Mouse (Mus musculus): ENCODE measurements around the gene Ctnnd2. TPM values are rescaled to one million over a fixed set of nuclear protein-coding genes. Genes with fewer than 3 reads are reported as not detected.

Gene Ctnnd2
- polyA plus RNA-seq, 1 experiment from 2014 or later, result 5.8 TPM

DNA sequence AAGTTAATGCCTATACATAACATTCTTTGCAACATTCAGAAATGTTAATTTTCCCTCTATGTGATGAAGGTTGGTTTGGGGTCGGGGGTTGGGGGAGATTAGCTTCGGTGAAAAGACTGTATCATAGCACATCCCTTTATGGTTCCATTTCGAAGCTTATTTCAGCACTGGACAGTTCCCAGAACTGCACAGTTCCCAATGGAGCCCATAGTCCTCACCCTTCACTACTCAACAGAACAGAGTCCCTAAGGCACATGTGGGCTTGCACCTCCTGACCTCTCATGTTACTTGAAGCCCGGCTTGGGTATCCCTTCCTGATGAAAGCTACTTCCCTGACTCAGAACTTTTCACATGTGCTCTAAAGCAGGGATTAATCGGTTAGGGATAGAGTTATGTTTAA lies 753.4 kb downstream of the Ctnnd2 start:
- WGBS, result 64% methylated on average over 5 of the region's 5 CpGs
- Histone ChIP-seq H3K36me3 (no peaks in the 10 kb centered on the region), H3K4me1 (no peaks in the 10 kb centered on the region), H3K4me3 (replicated peaks) (no peak overlapping the region), H3K27ac (replicated peaks) (no peak overlapping the region), H3K9ac (no peak overlapping the region), H3K9me3 (replicated peaks) (no peaks in the 10 kb centered on the region), H3K4me2 (replicated peaks) (no peak overlapping the region), H3K27me3 (no peaks in the 10 kb centered on the region)
- no peak for ATAC-seq (ENCODE audit: insufficient number of reproducible peaks, low FRiP score, low TSS enrichment, low read depth)

DNA sequence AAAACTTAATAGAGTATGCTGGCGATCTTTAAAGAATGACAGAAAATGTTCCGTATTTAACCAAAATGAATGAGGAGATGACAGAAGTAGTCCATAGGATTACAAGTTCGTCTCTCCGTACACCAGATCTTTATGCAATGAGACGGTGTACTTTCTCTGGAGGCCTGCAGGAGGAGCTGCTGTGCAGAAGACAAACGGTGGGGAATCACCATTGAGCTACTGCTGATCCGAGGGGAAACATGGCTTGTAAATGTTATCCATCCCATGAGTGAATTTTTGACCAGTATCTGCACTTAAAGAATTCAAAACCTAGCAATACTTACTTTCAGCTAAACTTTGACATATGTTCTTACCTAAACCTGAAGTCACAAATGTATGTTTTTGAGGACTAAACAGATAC lies 755.2 kb downstream of the Ctnnd2 start:
- Histone ChIP-seq H3K4me3 (replicated peaks) (no peak overlapping the region), H3K27me3 (no peaks in the 10 kb centered on the region), H3K4me2 (replicated peaks) (no peak overlapping the region), H3K9ac (no peak overlapping the region), H3K27ac (replicated peaks) (no peak overlapping the region), H3K9me3 (replicated peaks) (no peaks in the 10 kb centered on the region), H3K36me3 (no peaks in the 10 kb centered on the region), H3K4me1 (no peaks in the 10 kb centered on the region)
- ATAC-seq (ENCODE audit: insufficient number of reproducible peaks, low FRiP score, low TSS enrichment, low read depth), result no peak
- WGBS, result 56% methylated on average over 7 of the region's 7 CpGs

DNA sequence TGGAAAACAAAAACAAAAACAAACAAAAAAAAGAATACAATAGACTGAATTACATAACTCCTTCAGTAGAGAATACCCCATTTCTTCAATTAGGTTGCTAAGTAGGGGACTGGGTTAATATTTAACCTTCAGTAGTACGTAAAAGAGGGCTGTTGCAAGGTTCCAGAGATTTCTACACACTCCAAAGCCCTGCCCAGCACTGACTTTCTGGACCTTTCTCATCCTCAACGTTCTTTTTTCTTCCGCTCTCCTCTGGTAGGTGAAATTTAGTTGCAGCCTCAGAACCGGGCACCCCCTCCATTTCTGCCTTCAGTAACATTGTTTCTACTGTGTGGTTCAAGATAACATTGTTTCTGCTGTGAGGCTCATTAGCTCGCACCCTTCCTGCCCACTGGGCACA lies 759.5 kb downstream of the Ctnnd2 start:
- ATAC-seq (ENCODE audit: insufficient number of reproducible peaks, low FRiP score, low TSS enrichment, low read depth), result no peak
- Histone ChIP-seq H3K4me1 (no peaks in the 10 kb centered on the region), H3K36me3 (no peaks in the 10 kb centered on the region), H3K27me3 (no peaks in the 10 kb centered on the region), H3K4me2 (replicated peaks) (no peak overlapping the region), H3K4me3 (replicated peaks) (no peak overlapping the region), H3K9ac (no peak overlapping the region), H3K27ac (replicated peaks) (no peak overlapping the region), H3K9me3 (replicated peaks) (no peaks in the 10 kb centered on the region)
- WGBS, result 86% methylated on average over 5 of the region's 5 CpGs

DNA sequence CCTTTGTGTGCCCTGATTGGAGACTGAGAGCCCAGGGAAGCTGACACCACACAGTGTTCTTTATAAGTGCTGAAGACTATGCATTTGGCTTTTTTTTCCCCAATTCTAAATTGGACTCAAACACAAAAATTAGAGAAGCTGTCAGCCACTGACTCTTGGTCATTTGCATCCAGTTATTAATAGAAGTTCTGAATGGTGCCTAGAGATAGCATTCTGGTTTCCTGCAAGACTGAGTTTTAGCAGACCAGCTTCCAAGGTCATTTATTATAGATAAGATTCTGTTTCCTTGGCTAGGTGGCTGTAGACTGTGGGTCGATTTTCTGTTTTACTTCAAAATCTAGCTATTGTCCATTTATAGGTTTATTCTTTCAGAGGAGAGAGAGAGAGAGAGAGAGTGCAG lies 773.5 kb downstream of the Ctnnd2 start:
- WGBS, result 74% methylated on average over 1 of the region's 1 CpGs
- Histone ChIP-seq H3K27me3 (no peaks in the 10 kb centered on the region), H3K4me2 (replicated peaks) (no peak overlapping the region), H3K36me3 (no peaks in the 10 kb centered on the region), H3K4me3 (replicated peaks) (no peak overlapping the region), H3K4me1 (no peaks in the 10 kb centered on the region), H3K27ac (replicated peaks) (no peak overlapping the region), H3K9me3 (replicated peaks) (no peaks in the 10 kb centered on the region), H3K9ac (no peak overlapping the region)
- no peak for ATAC-seq (ENCODE audit: insufficient number of reproducible peaks, low FRiP score, low TSS enrichment, low read depth)

DNA sequence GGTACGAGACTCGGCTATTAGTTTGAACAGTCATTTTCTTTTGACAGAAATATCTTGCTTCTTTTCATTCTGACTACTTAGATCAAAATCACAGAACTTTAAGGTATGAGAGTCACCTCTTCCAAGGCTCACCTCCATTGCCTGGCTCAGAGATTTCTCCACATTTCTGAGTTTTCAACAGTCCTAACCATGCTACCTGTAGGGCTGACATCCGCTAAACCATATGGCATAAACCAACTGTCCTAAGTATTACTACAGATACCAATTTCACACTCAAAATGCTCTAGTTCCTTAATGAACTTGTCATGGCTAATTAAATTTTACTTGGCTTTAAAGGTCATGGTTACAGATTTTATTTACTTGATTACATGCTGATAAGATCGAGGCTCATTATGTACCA lies 786.1 kb downstream of the Ctnnd2 start:
- no peak for ATAC-seq (ENCODE audit: insufficient number of reproducible peaks, low FRiP score, low TSS enrichment, low read depth)
- no peak overlapping the region for H3K4me3 ChIP-seq (replicated peaks)
- 69% methylated on average over 4 of the region's 4 CpGs for WGBS
- H3K9me3 ChIP-seq (replicated peaks), result no peaks in the 10 kb centered on the region
- no peaks in the 10 kb centered on the region for H3K4me1 ChIP-seq
- H3K36me3 ChIP-seq, result no peaks in the 10 kb centered on the region
- no peaks in the 10 kb centered on the region for H3K27me3 ChIP-seq
- H3K4me2 ChIP-seq (replicated peaks), result no peak overlapping the region
- H3K27ac ChIP-seq (replicated peaks), result no peak overlapping the region
- H3K9ac ChIP-seq, result no peak overlapping the region

DNA sequence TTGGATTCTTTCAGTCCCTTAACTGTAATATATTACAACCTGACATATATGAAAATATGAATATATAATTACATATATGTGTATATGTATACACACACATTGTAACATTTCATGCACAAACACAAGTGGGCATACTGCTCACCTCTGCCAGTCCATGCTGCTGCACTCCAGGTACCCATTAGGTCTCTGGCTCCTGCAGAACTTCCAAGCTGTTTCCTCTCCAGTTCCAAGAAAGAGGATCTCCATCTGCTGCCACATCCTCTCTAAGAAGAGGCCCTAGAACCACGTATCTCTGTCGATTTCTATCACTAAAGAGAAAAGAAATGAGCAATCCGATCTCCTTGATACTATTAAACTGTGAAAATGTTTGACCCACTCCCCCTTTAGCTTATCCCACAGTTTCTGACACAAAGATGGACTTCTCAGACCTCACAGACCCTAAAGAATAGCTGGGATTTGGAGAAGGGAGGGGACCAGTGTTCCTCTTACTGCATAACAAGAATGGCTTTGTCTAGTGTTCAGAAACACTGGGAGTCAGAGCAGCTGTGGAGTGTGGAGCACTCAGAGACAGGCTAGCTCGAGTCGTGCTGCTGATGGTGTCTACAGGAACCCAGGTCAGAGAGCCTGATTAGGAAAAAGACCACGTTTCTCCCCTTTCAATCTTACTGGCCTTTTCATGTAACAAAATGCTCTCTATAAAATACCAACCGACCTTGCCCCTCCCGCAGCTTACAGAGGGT lies 790.2 kb downstream of the Ctnnd2 start:
- Histone ChIP-seq H3K9ac (no peak overlapping the region), H3K27ac (replicated peaks) (no peak overlapping the region), H3K27me3 (no peaks in the 10 kb centered on the region), H3K36me3 (no peaks in the 10 kb centered on the region), H3K4me3 (replicated peaks) (no peak overlapping the region), H3K9me3 (replicated peaks) (no peaks in the 10 kb centered on the region), H3K4me2 (replicated peaks) (no peak overlapping the region), H3K4me1 (no peaks in the 10 kb centered on the region)
- ATAC-seq (ENCODE audit: insufficient number of reproducible peaks, low FRiP score, low TSS enrichment, low read depth), result no peak
- WGBS, result 63% methylated on average over 8 of the region's 8 CpGs

DNA sequence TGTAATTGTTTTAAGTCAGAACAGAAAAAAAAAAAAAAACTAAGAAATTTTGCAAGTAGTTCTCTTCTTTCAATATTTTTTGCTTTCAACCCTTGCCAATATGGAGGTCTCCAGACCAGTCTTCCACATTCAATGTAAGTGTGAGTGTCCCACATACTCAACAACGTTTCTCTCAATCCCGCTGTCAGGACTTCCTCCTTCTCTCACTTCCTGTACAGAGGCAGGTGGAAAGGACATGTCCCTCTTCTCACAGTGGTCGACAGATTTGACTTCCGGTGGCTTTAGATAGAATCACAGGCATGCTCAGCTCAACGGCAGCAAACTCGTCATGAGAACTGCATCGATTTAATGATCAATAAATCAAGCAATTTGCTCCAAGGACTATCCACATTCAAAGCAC lies 791.7 kb downstream of the Ctnnd2 start:
- no peak overlapping the region for H3K27ac ChIP-seq (replicated peaks)
- no peak for ATAC-seq (ENCODE audit: insufficient number of reproducible peaks, low FRiP score, low TSS enrichment, low read depth)
- H3K4me3 ChIP-seq (replicated peaks), result no peak overlapping the region
- H3K4me1 ChIP-seq, result no peaks in the 10 kb centered on the region
- H3K36me3 ChIP-seq, result no peaks in the 10 kb centered on the region
- 84% methylated on average over 7 of the region's 7 CpGs for WGBS
- no peak overlapping the region for H3K9ac ChIP-seq
- no peaks in the 10 kb centered on the region for H3K27me3 ChIP-seq
- H3K9me3 ChIP-seq (replicated peaks), result no peaks in the 10 kb centered on the region
- no peak overlapping the region for H3K4me2 ChIP-seq (replicated peaks)

DNA sequence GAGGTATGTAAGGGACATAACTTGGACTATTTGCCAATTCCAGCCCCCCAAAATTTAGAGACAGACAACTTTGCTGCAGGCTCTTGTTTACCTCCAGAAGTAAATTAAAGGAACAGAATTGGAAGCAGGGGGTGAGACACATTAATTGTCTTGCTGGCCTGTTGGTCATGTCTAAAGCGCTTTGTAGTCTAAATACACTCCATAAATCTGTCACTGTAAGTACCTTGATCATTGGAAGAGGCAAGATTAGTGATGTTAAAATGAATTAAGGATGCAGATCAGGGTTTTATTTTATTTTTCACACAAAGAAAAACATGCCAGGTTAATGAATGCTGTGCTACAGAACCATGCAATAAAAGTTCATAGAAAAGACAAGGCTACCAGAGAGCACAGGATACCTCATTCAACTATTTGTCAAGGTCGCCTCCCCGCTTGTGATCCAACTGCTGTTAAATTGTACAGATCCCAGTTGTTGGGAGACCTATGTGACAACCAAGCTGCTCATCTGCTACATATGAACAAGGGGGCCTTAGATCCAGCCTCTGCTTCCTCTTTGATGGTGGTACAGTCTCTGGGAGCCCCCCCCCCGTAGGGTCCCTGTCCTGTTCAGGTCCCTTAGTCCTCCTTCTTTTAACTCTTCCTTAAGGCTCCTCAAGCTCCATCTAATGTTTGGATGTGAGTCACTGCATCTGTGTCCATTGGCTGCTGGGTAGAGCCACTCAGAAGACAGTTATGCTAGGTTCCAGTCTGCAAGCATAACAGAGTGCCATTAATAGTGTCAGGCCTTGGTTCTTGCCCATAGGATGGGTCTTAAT lies 792.7 kb downstream of the Ctnnd2 start:
- WGBS, result 84% methylated on average over 4 of the region's 4 CpGs
- H3K4me3 ChIP-seq (replicated peaks), result no peak overlapping the region
- H3K27ac ChIP-seq (replicated peaks), result no peak overlapping the region
- H3K36me3 ChIP-seq, result no peaks in the 10 kb centered on the region
- no peaks in the 10 kb centered on the region for H3K27me3 ChIP-seq
- H3K4me2 ChIP-seq (replicated peaks), result no peak overlapping the region
- H3K9me3 ChIP-seq (replicated peaks), result no peaks in the 10 kb centered on the region
- H3K9ac ChIP-seq, result no peak overlapping the region
- H3K4me1 ChIP-seq, result no peaks in the 10 kb centered on the region
- no peak for ATAC-seq (ENCODE audit: insufficient number of reproducible peaks, low FRiP score, low TSS enrichment, low read depth)

DNA sequence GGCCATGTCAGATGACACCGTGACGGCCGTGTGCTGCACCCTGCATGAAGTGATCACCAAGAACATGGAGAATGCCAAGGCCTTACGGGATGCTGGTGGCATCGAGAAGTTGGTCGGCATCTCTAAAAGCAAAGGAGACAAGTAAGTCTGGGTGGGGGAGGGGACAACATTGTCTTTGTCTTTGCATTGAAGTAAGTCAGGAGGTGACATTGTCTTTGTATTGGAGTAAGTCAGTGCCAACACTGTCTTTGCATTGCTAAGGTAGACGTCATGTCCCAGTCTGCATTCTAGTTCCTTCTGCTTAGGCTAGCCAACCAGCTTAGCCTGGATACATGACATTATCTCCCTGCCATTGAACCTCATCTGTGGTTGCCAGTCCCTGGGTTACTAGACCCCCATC lies 794.4 kb downstream of the Ctnnd2 start:
- no peaks in the 10 kb centered on the region for H3K4me1 ChIP-seq
- H3K9me3 ChIP-seq (replicated peaks), result no peaks in the 10 kb centered on the region
- H3K27me3 ChIP-seq, result no peaks in the 10 kb centered on the region
- H3K9ac ChIP-seq, result no peak overlapping the region
- WGBS, result 92% methylated on average over 7 of the region's 7 CpGs
- no peak overlapping the region for H3K4me3 ChIP-seq (replicated peaks)
- no peak for ATAC-seq (ENCODE audit: insufficient number of reproducible peaks, low FRiP score, low TSS enrichment, low read depth)
- H3K36me3 ChIP-seq, result no peaks in the 10 kb centered on the region
- H3K27ac ChIP-seq (replicated peaks), result no peak overlapping the region
- H3K4me2 ChIP-seq (replicated peaks), result no peak overlapping the region

DNA sequence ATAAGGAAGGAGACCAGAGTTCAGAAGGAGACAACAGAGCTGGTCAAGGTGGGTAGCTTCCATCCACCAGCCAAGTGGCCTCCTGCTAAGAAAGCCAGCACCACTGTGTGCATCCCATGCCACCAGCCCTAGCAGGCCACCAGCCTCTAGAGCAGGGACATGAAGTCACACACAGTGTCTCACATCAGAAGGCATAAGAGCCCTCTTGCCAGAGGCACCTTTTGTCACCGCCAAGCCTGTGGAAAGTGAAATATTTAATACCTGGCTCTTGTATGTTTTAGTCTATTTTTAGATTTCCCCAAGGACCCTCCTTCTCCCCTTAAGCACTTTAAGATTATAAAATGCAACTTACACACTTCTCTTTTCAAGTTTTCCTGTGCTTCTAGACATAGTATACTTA lies 802.0 kb downstream of the Ctnnd2 start:
- Histone ChIP-seq H3K4me3 (replicated peaks) (no peak overlapping the region), H3K9me3 (replicated peaks) (no peaks in the 10 kb centered on the region), H3K27ac (replicated peaks) (no peak overlapping the region), H3K27me3 (no peaks in the 10 kb centered on the region), H3K36me3 (no peaks in the 10 kb centered on the region), H3K4me1 (no peaks in the 10 kb centered on the region), H3K9ac (no peak overlapping the region), H3K4me2 (replicated peaks) (no peak overlapping the region)
- WGBS, result 62% methylated on average over 1 of the region's 1 CpGs
- no peak for ATAC-seq (ENCODE audit: insufficient number of reproducible peaks, low FRiP score, low TSS enrichment, low read depth)

DNA sequence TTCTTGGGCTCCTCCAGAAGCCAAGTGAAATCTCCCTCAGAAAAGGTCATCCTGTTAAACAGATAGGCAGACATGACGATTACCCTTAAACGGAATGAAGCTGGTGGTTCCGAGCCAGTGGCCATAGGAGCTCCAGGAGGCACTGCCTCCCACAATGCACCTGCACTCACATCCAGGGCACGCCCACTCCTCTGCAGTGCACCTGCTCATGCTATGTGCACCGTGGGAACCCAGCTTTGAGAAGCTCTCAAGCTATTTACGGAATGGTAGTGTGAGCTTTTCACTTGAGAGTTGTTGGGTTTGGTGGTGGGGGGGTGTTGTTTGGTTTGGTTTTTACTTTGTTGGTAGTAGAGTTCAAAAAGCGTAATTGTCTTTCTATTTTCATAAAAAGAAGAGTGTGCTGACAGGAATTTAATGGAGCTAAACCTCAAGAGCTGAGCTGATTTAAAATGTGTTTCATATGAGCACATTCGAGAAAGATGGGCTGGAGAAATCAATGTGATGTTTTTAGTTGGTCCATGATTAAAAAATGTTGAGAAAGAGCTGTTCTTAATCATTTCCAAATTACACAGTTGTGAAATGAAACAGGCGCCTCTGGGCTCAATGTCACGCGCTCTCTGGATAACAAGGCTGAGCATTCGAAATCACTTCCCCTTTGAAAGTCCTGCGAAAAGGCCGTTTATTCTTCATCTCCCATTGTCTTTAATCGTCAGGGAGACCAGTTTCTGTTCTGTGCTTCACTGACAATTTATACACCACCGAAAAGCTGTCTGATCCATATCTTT lies 802.8 kb downstream of the Ctnnd2 start:
- ATAC-seq (ENCODE audit: insufficient number of reproducible peaks, low FRiP score, low TSS enrichment, low read depth), result no peak
- no peak overlapping the region for H3K27ac ChIP-seq (replicated peaks)
- H3K9ac ChIP-seq, result no peak overlapping the region
- H3K4me1 ChIP-seq, result no peaks in the 10 kb centered on the region
- H3K4me2 ChIP-seq (replicated peaks), result no peak overlapping the region
- H3K9me3 ChIP-seq (replicated peaks), result no peaks in the 10 kb centered on the region
- H3K4me3 ChIP-seq (replicated peaks), result no peak overlapping the region
- 73% methylated on average over 16 of the region's 16 CpGs for WGBS
- no peaks in the 10 kb centered on the region for H3K36me3 ChIP-seq
- H3K27me3 ChIP-seq, result no peaks in the 10 kb centered on the region
